Mouse (Mus musculus): ENCODE results near the gene Ap3b1.

GRCm38 (mm10) chr13:94389541-94389940, 30.8 kb downstream of the Ap3b1 start:
- TF ChIP-seq POLR2A (IDR thresholded peaks at IDR 0.05; ENCODE audit: insufficient read length, low read depth) = no peak
- TF ChIP-seq MAX (IDR thresholded peaks at IDR 0.05; ENCODE audit: low read depth) = no peak
- TF ChIP-seq MYOD1 (IDR thresholded peaks at IDR 0.05; ENCODE audit: control insufficient read depth in 1 of 3, insufficient read length in 2 of 3, low read depth in 2 of 3) = no peak
- TF ChIP-seq CEBPB (IDR thresholded peaks at IDR 0.05; ENCODE audit: insufficient read depth, poor library complexity, severe bottlenecking) = no peak
- TF ChIP-seq POLR2AphosphoS2 (IDR thresholded peaks at IDR 0.05; ENCODE audit: insufficient read length, low read depth) = no peak

Data from myocyte (in vitro differentiated cells).